8 mouse cellular contexts compared by ENCODE assay signal in genomic region chr8:83895894-83896293, GRCm38 (mm10). TPM values are rescaled to one million over a fixed set of nuclear protein-coding genes. Genes with fewer than 3 reads are reported as not detected.
DNase-seq lines count a peak whose midpoint lies in the region; ATAC-seq and TF ChIP-seq lines count a peak whose summit lies in the region.

No protein-coding gene starts in this region.

- 8% methylated on average over 5 of the region's 5 CpGs for WGBS in heart, postnatal 0 days
- WGBS in heart, embryonic 11.5 days (ENCODE audit: insufficient replicate concordance), result 8% methylated on average over 5 of the region's 5 CpGs
- WGBS in embryonic facial prominence, embryonic 14.5 days, result 5% methylated on average over 5 of the region's 5 CpGs

- ATAC-seq in heart, postnatal 0 days (ENCODE audit: insufficient read depth, low read depth), result no peak
- ATAC-seq in heart, embryonic 11.5 days (replicated peaks; ENCODE audit: insufficient number of reproducible peaks, low FRiP score, low TSS enrichment), result no peak
- ATAC-seq in embryonic facial prominence, embryonic 14.5 days (ENCODE audit: low read depth), result no peak

- no peaks in the 10 kb centered on the region for H3K9me3 ChIP-seq in heart, postnatal 0 days (replicated peaks; ENCODE audit: control insufficient read depth, low read length)
- H3K9me3 ChIP-seq in heart, embryonic 11.5 days (replicated peaks; ENCODE audit: control insufficient read depth, low read length), result no peaks in the 10 kb centered on the region
- no peaks in the 10 kb centered on the region for H3K9me3 ChIP-seq in embryonic facial prominence, embryonic 14.5 days (ENCODE audit: control insufficient read depth, low read length)

- peak; percentile 65 for DNase-seq in heart, postnatal 0 days (ENCODE audit: low spot score)
- DNase-seq in CD4-positive helper T cell, adult 2 months (ENCODE audit: low read depth, low spot score), result peak; percentile 68
- peak; percentile 57 for DNase-seq in T-cell, adult 2 months (ENCODE audit: low spot score)
- DNase-seq in embryonic facial prominence, embryonic 14.5 days (ENCODE audit: low spot score), result peak; percentile 69
- peak; percentile 78 for DNase-seq in lung, postnatal 10 days
- no peak for DNase-seq in yolk sac, embryonic 10.5 days (ENCODE audit: low spot score)
- no peak for DNase-seq in right cerebral cortex, postnatal 14 days

- H3K36me3 ChIP-seq in heart, postnatal 0 days (replicated peaks; ENCODE audit: control insufficient read depth, insufficient read depth, low read length), result no peaks in the 10 kb centered on the region
- H3K36me3 ChIP-seq in heart, embryonic 11.5 days (ENCODE audit: control insufficient read depth, insufficient read depth, low read length), result no peaks in the 10 kb centered on the region
- no peaks in the 10 kb centered on the region for H3K36me3 ChIP-seq in embryonic facial prominence, embryonic 14.5 days (ENCODE audit: control insufficient read depth, insufficient read depth, low read length)

- TF ChIP-seq EP300 in heart, postnatal 0 days (IDR thresholded peaks at IDR 0.05; ENCODE audit: low read depth), result no peak

- TF ChIP-seq CTCF in heart, postnatal 0 days (IDR thresholded peaks at IDR 0.05; ENCODE audit: low read depth), result peak; percentile 93

- H3K9ac ChIP-seq in heart, postnatal 0 days (replicated peaks; ENCODE audit: low read depth, low read length), result no peak overlapping the region
- no peak overlapping the region for H3K9ac ChIP-seq in heart, embryonic 11.5 days (ENCODE audit: low read depth, low read length)
- no peak overlapping the region for H3K9ac ChIP-seq in embryonic facial prominence, embryonic 14.5 days (ENCODE audit: low read depth, low read length)

- no peak overlapping the region for H3K27ac ChIP-seq in heart, postnatal 0 days (ENCODE audit: low read depth)
- no peak overlapping the region for H3K27ac ChIP-seq in heart, embryonic 11.5 days (ENCODE audit: low read depth, low read length)
- no peak overlapping the region for H3K27ac ChIP-seq in embryonic facial prominence, embryonic 14.5 days (replicated peaks; ENCODE audit: low read depth, low read length)

- peaks cover 21% of the 10 kb centered on the region for H3K27me3 ChIP-seq in heart, postnatal 0 days (ENCODE audit: control insufficient read depth, insufficient read depth, low read length)
- H3K27me3 ChIP-seq in heart, embryonic 11.5 days (ENCODE audit: control insufficient read depth, insufficient read depth, low read length), result peaks cover 27% of the 10 kb centered on the region
- H3K27me3 ChIP-seq in embryonic facial prominence, embryonic 14.5 days (replicated peaks; ENCODE audit: control insufficient read depth, insufficient read depth, low read length), result peaks cover 12% of the 10 kb centered on the region

- no peaks in the 10 kb centered on the region; the same call in 1 of the 2 replicates for H3K4me1 ChIP-seq in heart, postnatal 0 days (ENCODE audit: control insufficient read depth, insufficient read depth)
- H3K4me1 ChIP-seq in heart, embryonic 11.5 days (ENCODE audit: control insufficient read depth, insufficient read depth, low read length), result peaks cover 8% of the 10 kb centered on the region; the same call in 1 of the 2 replicates
- H3K4me1 ChIP-seq in embryonic facial prominence, embryonic 14.5 days (ENCODE audit: control insufficient read depth, insufficient read depth, low read length), result peaks cover 10% of the 10 kb centered on the region

- H3K4me2 ChIP-seq in heart, postnatal 0 days (ENCODE audit: low read depth, low read length), result no peak overlapping the region
- H3K4me2 ChIP-seq in heart, embryonic 11.5 days, result no peak overlapping the region
- H3K4me2 ChIP-seq in embryonic facial prominence, embryonic 14.5 days (ENCODE audit: low read depth, low read length), result no peak overlapping the region

- no peak overlapping the region for H3K4me3 ChIP-seq in heart, postnatal 0 days (ENCODE audit: low read depth, low read length)
- H3K4me3 ChIP-seq in heart, embryonic 11.5 days (ENCODE audit: low read depth, low read length), result no peak overlapping the region
- H3K4me3 ChIP-seq in embryonic facial prominence, embryonic 14.5 days (ENCODE audit: low read depth, low read length), result no peak overlapping the region

RNA-seq across cellular contexts. Expression of gene Adgrl1, which starts 4.0 kb away (rescaled TPM):
- 28.7 and 58.4 TPM in 2 replicates for total RNA-seq in heart, postnatal 0 days (2014; rRNA removed; ENCODE audit: low replicate concordance)
- polyA plus RNA-seq in heart, postnatal 0 days (2015; fragmentation: Nextera tagmentation; extraction: Ambion mirVana), result 3.8 and 4.4 TPM in 2 replicates
- 10.2 and 13.5 TPM in 2 replicates for polyA plus RNA-seq in heart, embryonic 11.5 days (2014; fragmentation: Nextera tagmentation; extraction: Ambion mirVana)
- 25.1 and 31.7 TPM in 2 replicates for polyA plus RNA-seq in embryonic facial prominence, embryonic 14.5 days (2014; fragmentation: Nextera tagmentation; extraction: Ambion mirVana)

RNA-seq across cellular contexts. Expression of gene Gm10644, which starts 59.1 kb away (rescaled TPM):
- 0.08 and 1.3 TPM in 2 replicates for total RNA-seq in heart, postnatal 0 days (2014; rRNA removed; ENCODE audit: low replicate concordance)
- 0.41 and 0.42 TPM in 2 replicates for polyA plus RNA-seq in heart, postnatal 0 days (2015; fragmentation: Nextera tagmentation; extraction: Ambion mirVana)
- polyA plus RNA-seq in heart, embryonic 11.5 days (2014; fragmentation: Nextera tagmentation; extraction: Ambion mirVana), result 0.58 and 0.76 TPM in 2 replicates
- polyA plus RNA-seq in embryonic facial prominence, embryonic 14.5 days (2014; fragmentation: Nextera tagmentation; extraction: Ambion mirVana), result 0.48 and 0.82 TPM in 2 replicates

RNA-seq across cellular contexts. Expression of gene Asf1b, which starts 59.4 kb away (rescaled TPM):
- total RNA-seq in heart, postnatal 0 days (2014; rRNA removed; ENCODE audit: low replicate concordance), result 109 and 155 TPM in 2 replicates
- polyA plus RNA-seq in heart, postnatal 0 days (2015; fragmentation: Nextera tagmentation; extraction: Ambion mirVana), result 19.2 and 21.5 TPM in 2 replicates
- 69.4 and 72.2 TPM in 2 replicates for polyA plus RNA-seq in heart, embryonic 11.5 days (2014; fragmentation: Nextera tagmentation; extraction: Ambion mirVana)
- 63.9 and 68.8 TPM in 2 replicates for polyA plus RNA-seq in embryonic facial prominence, embryonic 14.5 days (2014; fragmentation: Nextera tagmentation; extraction: Ambion mirVana)

Comparison
In these comparisons a context has a peak if more than half of its experiments do, and no peak if none do; other contexts are left out.
1. DNase-seq: peak in heart, postnatal 0 days (single experiment), CD4-positive helper T cell, adult 2 months (single experiment), T-cell, adult 2 months (single experiment), embryonic facial prominence, embryonic 14.5 days (single experiment) and lung, postnatal 10 days (single experiment); none in yolk sac, embryonic 10.5 days (single experiment) and right cerebral cortex, postnatal 14 days (single experiment).